ENCODE assay signal across 35 mouse cellular contexts in genomic region chr6:102724315-102724714, GRCm38 (mm10).
"Had no signal": no experiment of that assay in that cellular context is flagged by ENCODE, and none has a peak within 500 bp of the region (broad histone marks: within the 10 kb centered on the region; RNA-seq: fewer than 3 reads in every experiment).

No protein-coding gene starts in this region.

- H3K27me3 ChIP-seq: heart, embryonic 12.5 days; heart, embryonic 13.5 days; heart, embryonic 15.5 days; hindbrain, embryonic 12.5 days; hindbrain, embryonic 13.5 days; hindbrain, embryonic 15.5 days; intestine, embryonic 15.5 days; kidney, embryonic 15.5 days had no signal

- H3K4me3 ChIP-seq: heart, embryonic 10.5 days; heart, embryonic 12.5 days; heart, embryonic 13.5 days; heart, embryonic 15.5 days; hindbrain, embryonic 10.5 days; hindbrain, embryonic 12.5 days; hindbrain, embryonic 13.5 days; hindbrain, embryonic 15.5 days; intestine, embryonic 15.5 days; kidney, embryonic 15.5 days; layer of hippocampus, adult 2 months; left cerebral cortex, adult 2 months had no signal

- H3K4me1 ChIP-seq: heart, embryonic 10.5 days; heart, embryonic 12.5 days; heart, embryonic 13.5 days; heart, embryonic 15.5 days; hindbrain, embryonic 10.5 days; hindbrain, embryonic 12.5 days; hindbrain, embryonic 13.5 days; hindbrain, embryonic 15.5 days; intestine, embryonic 15.5 days; kidney, embryonic 15.5 days had no signal

- ATAC-seq: hindbrain, embryonic 16.5 days; hindbrain, postnatal 0 days; inflammation-experienced regulatory T-cells, adult 6 months; intestine, embryonic 15.5 days; intestine, embryonic 16.5 days had no signal

- H3K27ac ChIP-seq: heart, embryonic 10.5 days; heart, embryonic 13.5 days; heart, embryonic 15.5 days; hindbrain, embryonic 10.5 days; hindbrain, embryonic 12.5 days; hindbrain, embryonic 13.5 days; hindbrain, embryonic 14.5 days; hindbrain, embryonic 15.5 days; hindbrain, postnatal 0 days; intestine, embryonic 15.5 days; kidney, embryonic 15.5 days; kidney, postnatal 0 days; layer of hippocampus, adult 2 months; left cerebral cortex, adult 2 months had no signal

- H3K9ac ChIP-seq: heart, embryonic 12.5 days; heart, embryonic 13.5 days; heart, embryonic 15.5 days; hindbrain, embryonic 12.5 days; hindbrain, embryonic 13.5 days; hindbrain, embryonic 14.5 days; hindbrain, embryonic 15.5 days; intestine, embryonic 15.5 days; kidney, embryonic 15.5 days had no signal

- DNase-seq: heart, postnatal 10 days; heart, postnatal 14 days; heart, postnatal 36 days; heart, postnatal 4 days; kidney, adult 11 months; kidney, adult 18-20 months; kidney, adult 2 months; kidney, adult 8-10 months; kidney, adult 9 months; kidney, postnatal 10 days; kidney, postnatal 14 days; kidney, postnatal 25 days; kidney, postnatal 36 days; kidney, postnatal 4 days; layer of hippocampus, adult 9-11 months; layer of hippocampus, postnatal 36 days had no signal

- H3K9me3 ChIP-seq: heart, embryonic 10.5 days; heart, embryonic 12.5 days; heart, embryonic 13.5 days; heart, embryonic 15.5 days; hindbrain, embryonic 10.5 days; hindbrain, embryonic 12.5 days; hindbrain, embryonic 13.5 days; hindbrain, embryonic 15.5 days; intestine, embryonic 15.5 days; kidney, embryonic 15.5 days had no signal

- H3K36me3 ChIP-seq: heart, embryonic 10.5 days; heart, embryonic 12.5 days; heart, embryonic 13.5 days; heart, embryonic 15.5 days; hindbrain, embryonic 10.5 days; hindbrain, embryonic 12.5 days; hindbrain, embryonic 13.5 days; hindbrain, embryonic 15.5 days; intestine, embryonic 15.5 days; kidney, embryonic 15.5 days had no signal

- H3K4me2 ChIP-seq: heart, embryonic 11.5 days; heart, embryonic 12.5 days; heart, embryonic 13.5 days; heart, embryonic 15.5 days; hindbrain, embryonic 12.5 days; hindbrain, embryonic 13.5 days; hindbrain, embryonic 14.5 days; hindbrain, embryonic 15.5 days; intestine, embryonic 15.5 days; kidney, embryonic 15.5 days had no signal
